Mouse (Mus musculus) stomach, postnatal 0 days (tissue): ENCODE measurements around the gene Rnpepl1. TPM values are rescaled to one million over a fixed set of nuclear protein-coding genes. Genes with fewer than 3 reads are reported as not detected.

ENCODE experiments used
- ATAC-seq: fragments of 200-750 bp; cut with Nextera tagmentation; 2 replicates; pipeline ENCODE4 v1.8.0; 2017; ENCODE audit not compliant: low FRiP score, low TSS enrichment
- DNase-seq: peaks from one replicate; pipeline ENCODE4 v3.0.0-alpha.2; 2016; ENCODE audit warnings: low spot score
- H3K27ac ChIP-seq: fragments of 300-500 bp; sonication (generic); replicated peaks from 2 replicates; pipeline ENCODE4 v1.5.1; 2014; ENCODE audit warnings: mild to moderate bottlenecking, control low read depth
- H3K27me3 ChIP-seq: fragments of 300-500 bp; sonication (generic); 2 replicates; pipeline ENCODE4 v1.6.1; 2014; ENCODE audit warnings: low read length; ENCODE audit not compliant: control insufficient read depth, insufficient read depth
- H3K36me3 ChIP-seq: fragments of 300-500 bp; sonication (generic); 2 replicates; pipeline ENCODE4 v1.6.1; 2014; ENCODE audit warnings: low read length, mixed read lengths; ENCODE audit not compliant: control insufficient read depth, insufficient read depth
- H3K4me1 ChIP-seq: fragments of 300-500 bp; sonication (generic); replicated peaks from 2 replicates; pipeline ENCODE4 v1.6.1; 2014; ENCODE audit warnings: antibody characterized with exemption; ENCODE audit not compliant: control insufficient read depth, insufficient read depth
- H3K4me2 ChIP-seq: fragments of 300-500 bp; sonication (generic); replicated peaks from 2 replicates; pipeline ENCODE4 v1.6.1; 2014; ENCODE audit warnings: low read depth, mild to moderate bottlenecking, control low read depth, moderate library complexity
- H3K4me3 ChIP-seq: fragments of 300-500 bp; sonication (generic); 2 replicates; pipeline ENCODE4 v1.5.1; 2014; ENCODE audit warnings: low read depth, low read length, control low read depth
- H3K9ac ChIP-seq: fragments of 300-500 bp; sonication (generic); 2 replicates; pipeline ENCODE4 v1.6.1; 2014; ENCODE audit warnings: mild to moderate bottlenecking, low read length, control low read depth, mixed read lengths
- H3K9me3 ChIP-seq: fragments of 300-500 bp; sonication (generic); 2 replicates; pipeline ENCODE4 v1.6.1; 2016; ENCODE audit warnings: low read length; ENCODE audit not compliant: control insufficient read depth
- CTCF ChIP-seq: IDR thresholded peaks from 2 replicates; pipeline ENCODE4 v1.5.1; 2016; ENCODE audit warnings: antibody characterized with exemption, low read depth, mild to moderate bottlenecking, moderate library complexity
- EP300 ChIP-seq: optimal IDR thresholded peaks from 2 replicates; pipeline ENCODE3; 2016; ENCODE audit warnings: antibody characterized with exemption
- WGBS: fragments of 180-500 bp; shearing (Covaris S2); extraction: QIAGEN DNeasy Blood & Tissue Kit; methylation state at CpG from one replicate; pipeline ENCODE4 v1.1.7; 2014; 5-methylcytosine and 5-hydroxymethylcytosine counted together
- polyA plus RNA-seq: library from polyadenylated mRNA; unstranded; fragments of >200 nt; fragmentation: Nextera tagmentation; extraction: Ambion mirVana; gene quantifications from 2 replicates; pipeline ENCODE4 v1.2.1, GENCODE M21; 2015

The Rnpepl1 gene
- polyA plus RNA-seq, 1 experiment from 2014 or later = 36.7 TPM

GRCm38 (mm10) chr1:92903627-92904026, 7.0 kb upstream of the Rnpepl1 start:
- H3K9ac ChIP-seq = no peak overlapping the region
- H3K27ac ChIP-seq = no peak overlapping the region
- TF ChIP-seq CTCF = no peak
- TF ChIP-seq EP300 = no peak
- no peaks in the 10 kb centered on the region for H3K36me3 ChIP-seq
- WGBS = 40% methylated on average over 4 of the region's 4 CpGs
- no peaks in the 10 kb centered on the region for H3K9me3 ChIP-seq
- peaks cover 8% of the 10 kb centered on the region; the same call in 1 of the 2 replicates for H3K4me1 ChIP-seq
- H3K4me3 ChIP-seq = no peak overlapping the region
- H3K27me3 ChIP-seq = no peaks in the 10 kb centered on the region
- DNase-seq (no peak), ATAC-seq (no peak)
- no peak overlapping the region for H3K4me2 ChIP-seq

GRCm38 (mm10) chr1:92905703-92906310, 4.8 kb upstream of the Rnpepl1 start:
- Histone ChIP-seq H3K4me2 (no peak overlapping the region), H3K4me3 (no peak overlapping the region), H3K9me3 (no peaks in the 10 kb centered on the region), H3K27ac (no peak overlapping the region), H3K36me3 (no peaks in the 10 kb centered on the region), H3K9ac (no peak overlapping the region), H3K27me3 (no peaks in the 10 kb centered on the region), H3K4me1 (peaks cover 15% of the 10 kb centered on the region)
- ATAC-seq (no peak), DNase-seq (no peak)
- TF ChIP-seq EP300 (no peak), CTCF (no peak)
- 92% methylated on average over 2 of the region's 2 CpGs for WGBS

GRCm38 (mm10) chr1:92906779-92907631, 3.6 kb upstream of the Rnpepl1 start, which contains the start of gene Dusp28:
TSS of gene Dusp28 (plus strand) at chr1:92906981.
- TF ChIP-seq EP300 (no peak), CTCF (peak; percentile 82)
- peak within 1 kb of the TSS; percentile 94 for H3K27ac ChIP-seq
- DNase-seq (peak; percentile 95), ATAC-seq (peak; percentile 90)
- H3K4me3 ChIP-seq = peak within 1 kb of the TSS; percentile 84
- H3K36me3 ChIP-seq = no peaks in the 10 kb centered on the region
- H3K27me3 ChIP-seq = no peaks in the 10 kb centered on the region
- H3K4me2 ChIP-seq = peak within 1 kb of the TSS; percentile 81
- H3K9me3 ChIP-seq = no peaks in the 10 kb centered on the region
- peak within 1 kb of the TSS; percentile 78 for H3K9ac ChIP-seq
- peaks cover 15% of the 10 kb centered on the region for H3K4me1 ChIP-seq
- WGBS = under 1% methylated on average over 80 of the region's 81 CpGs

DNA sequence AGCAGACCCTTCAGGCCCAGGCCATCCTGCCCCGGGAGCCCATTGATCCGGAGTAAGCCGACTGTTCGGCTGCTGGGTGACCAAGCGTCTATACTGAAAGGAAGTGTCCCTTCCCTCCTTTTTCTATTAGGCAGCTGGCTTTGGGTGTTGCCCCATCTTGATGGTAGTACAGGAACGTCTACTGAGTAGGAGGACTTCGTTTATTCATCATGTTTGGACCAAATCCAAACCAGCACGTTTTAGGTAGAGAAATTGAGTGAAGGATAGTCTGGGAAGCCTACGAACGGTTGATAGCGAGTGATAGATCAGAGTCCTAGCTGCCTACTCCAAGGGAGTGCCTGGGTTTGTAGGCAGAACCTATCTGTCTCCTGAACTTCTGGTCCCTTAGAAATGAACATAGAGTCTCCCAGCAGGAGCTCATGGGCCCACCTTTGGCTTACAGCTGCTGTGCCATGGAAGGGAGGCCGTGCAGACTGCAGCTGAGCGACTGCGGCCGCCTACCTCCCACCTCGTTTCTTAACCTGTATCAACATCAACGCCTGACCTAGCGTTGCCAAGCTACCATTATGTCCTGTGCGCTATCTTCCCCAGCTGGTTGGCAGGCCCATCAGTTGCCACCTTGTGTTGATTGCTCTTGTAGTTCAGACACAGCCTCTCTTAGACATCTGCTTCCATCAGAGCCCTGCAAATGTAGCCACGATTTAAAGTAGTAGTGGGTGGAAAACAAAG, 2.8 kb upstream of the Rnpepl1 start:
- peaks cover 15% of the 10 kb centered on the region for H3K4me1 ChIP-seq
- peak overlapping the region; percentile 84 for H3K4me3 ChIP-seq
- 35% methylated on average over 20 of the region's 20 CpGs for WGBS
- peak overlapping the region; percentile 94 for H3K27ac ChIP-seq
- no peaks in the 10 kb centered on the region for H3K9me3 ChIP-seq
- TF ChIP-seq EP300 (no peak), CTCF (no peak)
- DNase-seq (no peak), ATAC-seq (no peak)
- no peaks in the 10 kb centered on the region for H3K36me3 ChIP-seq
- peak overlapping the region; percentile 78; the same call in 1 of the 2 replicates for H3K9ac ChIP-seq
- peak overlapping the region; percentile 81 for H3K4me2 ChIP-seq
- H3K27me3 ChIP-seq = no peaks in the 10 kb centered on the region

DNA sequence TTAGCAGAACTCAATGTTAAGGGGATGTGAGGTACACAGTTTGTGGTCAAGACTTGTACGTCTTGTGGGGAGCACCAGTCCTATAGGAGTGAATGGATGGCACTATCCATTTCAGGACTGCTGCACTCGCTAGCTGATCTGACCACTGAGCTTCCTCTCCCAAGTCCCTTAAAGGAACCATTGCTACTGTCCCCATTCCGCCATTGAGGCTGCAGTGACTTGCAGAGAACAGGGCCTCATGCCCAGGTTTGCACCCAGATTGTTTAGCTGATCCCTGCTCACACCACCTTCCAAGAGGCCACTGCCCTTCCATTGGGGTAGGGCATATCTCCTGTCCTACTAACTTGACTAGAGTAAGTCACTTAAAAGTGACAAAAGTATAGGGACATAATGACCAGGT, 1.9 kb upstream of the Rnpepl1 start:
- no peaks in the 10 kb centered on the region for H3K9me3 ChIP-seq
- no peak overlapping the region for H3K9ac ChIP-seq
- DNase-seq = no peak
- 96% methylated on average over 3 of the region's 3 CpGs for WGBS
- no peaks in the 10 kb centered on the region for H3K36me3 ChIP-seq
- no peak overlapping the region for H3K27ac ChIP-seq
- no peaks in the 10 kb centered on the region for H3K27me3 ChIP-seq
- TF ChIP-seq CTCF = no peak
- no peak for TF ChIP-seq EP300
- no peak overlapping the region for H3K4me3 ChIP-seq
- peaks cover 12% of the 10 kb centered on the region for H3K4me1 ChIP-seq
- no peak overlapping the region for H3K4me2 ChIP-seq
- ATAC-seq = no peak
